32 mouse cellular contexts compared by ENCODE assay signal in the genomic region with DNA sequence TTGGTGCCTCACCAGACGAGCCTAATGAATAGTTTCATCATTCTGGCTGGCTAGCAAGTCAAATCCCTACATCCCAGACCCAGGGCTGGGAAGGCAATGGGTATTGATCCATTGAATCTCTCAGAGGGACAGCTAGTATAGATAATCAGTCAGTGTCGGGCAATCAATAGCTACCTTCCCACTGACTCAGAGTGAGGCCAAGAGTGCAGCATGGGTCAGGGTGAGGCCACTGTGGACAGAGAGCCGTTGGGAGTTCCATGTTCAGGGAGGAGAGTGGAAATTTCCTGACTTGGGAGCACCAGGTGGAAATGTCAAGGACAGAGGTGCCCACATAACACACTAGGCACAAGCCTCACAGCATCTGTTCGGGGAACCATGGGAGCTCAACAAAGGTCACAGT.
DNase-seq lines count a peak whose midpoint lies in the region; ATAC-seq and TF ChIP-seq lines count a peak whose summit lies in the region.
"Had no signal": no experiment of that assay in that cellular context is flagged by ENCODE, and none has a peak within 500 bp of the region (broad histone marks: within the 10 kb centered on the region; RNA-seq: fewer than 3 reads in every experiment).

No protein-coding gene starts in this region.

- no peak for ATAC-seq in hindbrain, embryonic 12.5 days (ENCODE audit: low FRiP score)
- peak; percentile 48; the same call in 1 of the 2 replicates for ATAC-seq in liver, embryonic 14.5 days (ENCODE audit: insufficient read depth)
- ATAC-seq in liver, embryonic 11.5 days (replicated peaks; ENCODE audit: low FRiP score): no peak
- ATAC-seq in liver, embryonic 15.5 days (ENCODE audit: insufficient read depth): peak; percentile 16; the same call in 1 of the 2 replicates
- ATAC-seq in liver, postnatal 0 days: peak; percentile 72
- ATAC-seq: forebrain, embryonic 15.5 days; hindbrain, embryonic 16.5 days; Patski had no signal

- no peak overlapping the region for H3K4me3 ChIP-seq in hindbrain, embryonic 12.5 days
- no peak overlapping the region for H3K4me3 ChIP-seq in hindbrain, embryonic 10.5 days
- H3K4me3 ChIP-seq in liver, embryonic 14.5 days (ENCODE audit: insufficient read depth in 1 of 2, low read depth in 2 of 2, low read length in 2 of 2): no peak overlapping the region
- H3K4me3 ChIP-seq in liver, embryonic 11.5 days (ENCODE audit: low read depth, low read length): no peak overlapping the region
- H3K4me3 ChIP-seq in liver, embryonic 15.5 days (replicated peaks): no peak overlapping the region
- H3K4me3 ChIP-seq in liver, postnatal 0 days (ENCODE audit: low read depth, low read length): no peak overlapping the region
- H3K4me3 ChIP-seq: embryonic facial prominence, embryonic 10.5 days; embryonic facial prominence, embryonic 13.5 days; erythroblast, embryonic 14.5 days; forebrain, embryonic 12.5 days; forebrain, embryonic 15.5 days; heart, adult 2 months; heart, embryonic 10.5 days; heart, embryonic 13.5 days; hindbrain, embryonic 13.5 days had no signal

- H3K4me2 ChIP-seq in hindbrain, embryonic 12.5 days (replicated peaks): no peak overlapping the region
- no peak overlapping the region for H3K4me2 ChIP-seq in liver, embryonic 14.5 days (ENCODE audit: low read depth)
- H3K4me2 ChIP-seq in liver, embryonic 11.5 days: no peak overlapping the region
- no peak overlapping the region for H3K4me2 ChIP-seq in liver, embryonic 15.5 days
- no peak overlapping the region for H3K4me2 ChIP-seq in liver, postnatal 0 days (ENCODE audit: low read depth, low read length)
- H3K4me2 ChIP-seq: embryonic facial prominence, embryonic 13.5 days; forebrain, embryonic 12.5 days; forebrain, embryonic 15.5 days; heart, embryonic 13.5 days; hindbrain, embryonic 13.5 days had no signal

- DNase-seq in hindbrain, embryonic 10.5 days (ENCODE audit: low spot score): no peak
- no peak for DNase-seq in liver, embryonic 14.5 days (ENCODE audit: low read depth in 3 of 3, low spot score in 3 of 3)
- no peak for DNase-seq in liver, embryonic 11.5 days (ENCODE audit: low spot score)
- no peak for DNase-seq in liver, postnatal 0 days
- no peak for DNase-seq in left cerebral cortex, adult 11 months (ENCODE audit: low spot score)
- DNase-seq: adrenal gland, adult 8-10 months; adrenal gland, postnatal 25 days; B cell, adult 2 months; cerebellum, adult 11-12 months; cerebellum, adult 8-10 months; cerebellum, postnatal 10 days; cerebellum, postnatal 36 days; embryo, embryonic 11 days; gastrocnemius, postnatal 10 days; gastrocnemius, postnatal 36 days; heart, adult 2 months; heart, postnatal 14 days; heart, postnatal 4 days had no signal

- peaks cover 20% of the 10 kb centered on the region for H3K4me1 ChIP-seq in hindbrain, embryonic 12.5 days
- H3K4me1 ChIP-seq in hindbrain, embryonic 10.5 days (replicated peaks): peaks cover 32% of the 10 kb centered on the region
- peaks cover 0 to 10% of the 10 kb centered on the region in 2 experiments; a peak in 1 of 4 replicates for H3K4me1 ChIP-seq in liver, embryonic 14.5 days (replicated peaks; ENCODE audit: control insufficient read depth in 2 of 2, insufficient read depth in 2 of 2, low read length in 1 of 2)
- peaks cover 3% of the 10 kb centered on the region; the same call in 1 of the 2 replicates for H3K4me1 ChIP-seq in liver, embryonic 11.5 days (replicated peaks; ENCODE audit: control insufficient read depth, insufficient read depth, low read length)
- peaks cover 15% of the 10 kb centered on the region; the same call in 1 of the 2 replicates for H3K4me1 ChIP-seq in liver, embryonic 15.5 days (replicated peaks)
- H3K4me1 ChIP-seq in liver, postnatal 0 days (ENCODE audit: insufficient read depth): peaks cover 9% of the 10 kb centered on the region

- 0 out of 2 replicates have a peak overlapping the region, but pooled peaks have one; percentile 23 for H3K27ac ChIP-seq in hindbrain, embryonic 12.5 days
- H3K27ac ChIP-seq in hindbrain, embryonic 10.5 days: no peak overlapping the region
- H3K27ac ChIP-seq in liver, embryonic 14.5 days: no peak overlapping the region
- H3K27ac ChIP-seq in liver, embryonic 11.5 days (ENCODE audit: low read depth, low read length): no peak overlapping the region
- H3K27ac ChIP-seq in liver, embryonic 15.5 days (replicated peaks): no peak overlapping the region
- no peak overlapping the region for H3K27ac ChIP-seq in liver, postnatal 0 days (ENCODE audit: low read depth)
- H3K27ac ChIP-seq: embryonic facial prominence, embryonic 10.5 days; forebrain, embryonic 12.5 days; forebrain, embryonic 15.5 days; heart, adult 2 months; heart, embryonic 10.5 days; heart, embryonic 13.5 days; hindbrain, embryonic 13.5 days had no signal

- no peak for TF ChIP-seq EP300 in liver, embryonic 14.5 days (IDR thresholded peaks at IDR 0.05; ENCODE audit: low read depth)
- TF ChIP-seq EP300 in liver, postnatal 0 days (IDR thresholded peaks at IDR 0.05; ENCODE audit: low read depth): no peak

- H3K9me3 ChIP-seq in hindbrain, embryonic 12.5 days (replicated peaks): no peaks in the 10 kb centered on the region
- H3K9me3 ChIP-seq in hindbrain, embryonic 10.5 days: no peaks in the 10 kb centered on the region
- no peaks in the 10 kb centered on the region for H3K9me3 ChIP-seq in liver, embryonic 14.5 days (ENCODE audit: control insufficient read depth, low read length)
- H3K9me3 ChIP-seq in liver, embryonic 11.5 days (ENCODE audit: control insufficient read depth, low read length): no peaks in the 10 kb centered on the region
- no peaks in the 10 kb centered on the region for H3K9me3 ChIP-seq in liver, embryonic 15.5 days (replicated peaks)
- H3K9me3 ChIP-seq in liver, postnatal 0 days (ENCODE audit: low read length): no peaks in the 10 kb centered on the region
- H3K9me3 ChIP-seq: embryonic facial prominence, embryonic 10.5 days; embryonic facial prominence, embryonic 13.5 days; forebrain, embryonic 12.5 days; forebrain, embryonic 15.5 days; G1E; heart, embryonic 10.5 days; heart, embryonic 13.5 days; hindbrain, embryonic 13.5 days had no signal

- WGBS in hindbrain, embryonic 12.5 days: 60% methylated on average over 4 of the region's 4 CpGs
- 73% methylated on average over 4 of the region's 4 CpGs for WGBS in hindbrain, embryonic 10.5 days
- 64% methylated on average over 4 of the region's 4 CpGs for WGBS in liver, embryonic 14.5 days (ENCODE audit: insufficient replicate concordance)
- 67% methylated on average over 4 of the region's 4 CpGs for WGBS in liver, embryonic 11.5 days
- WGBS in liver, embryonic 15.5 days (ENCODE audit: insufficient replicate concordance): 57% methylated on average over 4 of the region's 4 CpGs
- 57% methylated on average over 4 of the region's 4 CpGs for WGBS in liver, postnatal 0 days (ENCODE audit: insufficient replicate concordance)

- H3K36me3 ChIP-seq in hindbrain, embryonic 12.5 days: 0 out of 2 replicates have a peak, but pooled peaks cover 4% of the 10 kb centered on the region
- peaks cover 23% of the 10 kb centered on the region for H3K36me3 ChIP-seq in hindbrain, embryonic 10.5 days
- H3K36me3 ChIP-seq in liver, embryonic 14.5 days (replicated peaks; ENCODE audit: control insufficient read depth, insufficient read depth, low read depth): no peaks in the 10 kb centered on the region
- H3K36me3 ChIP-seq in liver, embryonic 11.5 days (ENCODE audit: control insufficient read depth, insufficient read depth, low read length): peaks cover 3% of the 10 kb centered on the region; the same call in 1 of the 2 replicates
- H3K36me3 ChIP-seq in liver, embryonic 15.5 days (replicated peaks): peaks cover 4% of the 10 kb centered on the region; the same call in 1 of the 2 replicates
- H3K36me3 ChIP-seq in liver, postnatal 0 days (replicated peaks; ENCODE audit: insufficient read depth, low read length): peaks cover 9% of the 10 kb centered on the region
- H3K36me3 ChIP-seq: forebrain, embryonic 15.5 days; hindbrain, embryonic 13.5 days had no signal

- H3K9ac ChIP-seq in hindbrain, embryonic 12.5 days: no peak overlapping the region
- no peak overlapping the region for H3K9ac ChIP-seq in liver, embryonic 14.5 days (replicated peaks)
- H3K9ac ChIP-seq in liver, embryonic 11.5 days (ENCODE audit: low read depth, low read length): no peak overlapping the region
- H3K9ac ChIP-seq in liver, embryonic 15.5 days: no peak overlapping the region
- H3K9ac ChIP-seq in liver, postnatal 0 days (replicated peaks): no peak overlapping the region
- H3K9ac ChIP-seq: embryonic facial prominence, embryonic 13.5 days; forebrain, embryonic 12.5 days; forebrain, embryonic 15.5 days; heart, embryonic 13.5 days; hindbrain, embryonic 13.5 days had no signal

- no peaks in the 10 kb centered on the region for H3K27me3 ChIP-seq in hindbrain, embryonic 12.5 days
- no peaks in the 10 kb centered on the region for H3K27me3 ChIP-seq in hindbrain, embryonic 10.5 days (ENCODE audit: insufficient read depth, poor library complexity, severe bottlenecking)
- no peaks in the 10 kb centered on the region for H3K27me3 ChIP-seq in liver, embryonic 14.5 days (ENCODE audit: control insufficient read depth, insufficient read depth, low read length)
- no peaks in the 10 kb centered on the region for H3K27me3 ChIP-seq in liver, embryonic 11.5 days (replicated peaks; ENCODE audit: control insufficient read depth, insufficient read depth, low read length)
- no peaks in the 10 kb centered on the region for H3K27me3 ChIP-seq in liver, embryonic 15.5 days
- no peaks in the 10 kb centered on the region for H3K27me3 ChIP-seq in liver, postnatal 0 days (ENCODE audit: insufficient read depth, low read length)
- H3K27me3 ChIP-seq: CH12.LX; embryonic facial prominence, embryonic 13.5 days; forebrain, embryonic 12.5 days; forebrain, embryonic 15.5 days; heart, embryonic 13.5 days; hindbrain, embryonic 13.5 days; Patski had no signal

- TF ChIP-seq CTCF in liver, embryonic 14.5 days (IDR thresholded peaks at IDR 0.05; ENCODE audit: low read depth): no peak
- no peak for TF ChIP-seq CTCF in liver, postnatal 0 days (IDR thresholded peaks at IDR 0.05; ENCODE audit: low read depth)

Comparison
In these comparisons a context has a peak if more than half of its experiments do, and no peak if none do; other contexts are left out.
1. ATAC-seq: peak in liver, embryonic 14.5 days (single experiment), liver, embryonic 15.5 days (single experiment) and liver, postnatal 0 days (single experiment); none in hindbrain, embryonic 12.5 days (single experiment) and liver, embryonic 11.5 days (single experiment).